Mouse (Mus musculus): Measurements from ENCODE around the gene Mapk9.

GRCm38 (mm10) chr11:49903333-49903732 lies 56.8 kb downstream of the Mapk9 start:
- TF ChIP-seq POLR2A (IDR thresholded peaks at IDR 0.05; ENCODE audit: insufficient read depth, low read length): no peak
- peak; percentile 68 for TF ChIP-seq CTCF (IDR thresholded peaks at IDR 0.05; ENCODE audit: low read depth, low read length)
